Mouse (Mus musculus): Measurements from ENCODE around the gene Capn3.

DNA sequence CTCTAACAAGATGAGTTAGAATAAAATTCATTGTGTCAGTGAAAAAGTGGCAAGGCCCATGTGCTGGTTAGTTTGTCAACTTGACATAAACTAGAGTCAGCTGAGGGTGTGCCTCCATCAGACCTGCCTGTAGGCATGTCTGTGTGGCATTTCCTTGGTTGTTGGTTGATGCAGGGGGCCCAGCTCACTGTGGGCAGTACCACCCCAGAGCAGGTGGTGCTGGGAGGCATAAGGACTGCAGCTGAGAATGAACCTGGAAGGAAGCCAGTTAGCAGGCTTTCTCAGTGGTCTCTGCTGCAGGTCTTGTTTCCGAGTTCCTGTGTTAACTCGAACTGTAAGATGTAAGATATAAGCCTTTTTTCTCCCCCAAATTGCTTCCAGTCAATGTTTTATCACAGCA lies 832 bp upstream of the Capn3 start:
- TF ChIP-seq CTCF (IDR thresholded peaks at IDR 0.05; ENCODE audit: low read depth): no peak
- TF ChIP-seq EP300 (IDR thresholded peaks at IDR 0.05; ENCODE audit: low read depth): no peak

Measured in heart, postnatal 0 days (tissue).